Mouse (Mus musculus) mesoderm, embryonic 11.5 days (tissue): ENCODE results near the gene Slc38a9.

Experiments
- DNase-seq: peaks from one replicate; pipeline ENCODE4 v3.0.0-alpha.2; 2012; ENCODE audit warnings: low read depth, low spot score

Gene Slc38a9

GRCm38 (mm10) chr13:112764556-112764955 is 104.0 kb downstream of the Slc38a9 start:
- DNase-seq: no peak

- no peak for DNase-seq
Measured at GRCm38 (mm10) chr13:112765654-112766053, 105.1 kb downstream of the Slc38a9 start.

DNA sequence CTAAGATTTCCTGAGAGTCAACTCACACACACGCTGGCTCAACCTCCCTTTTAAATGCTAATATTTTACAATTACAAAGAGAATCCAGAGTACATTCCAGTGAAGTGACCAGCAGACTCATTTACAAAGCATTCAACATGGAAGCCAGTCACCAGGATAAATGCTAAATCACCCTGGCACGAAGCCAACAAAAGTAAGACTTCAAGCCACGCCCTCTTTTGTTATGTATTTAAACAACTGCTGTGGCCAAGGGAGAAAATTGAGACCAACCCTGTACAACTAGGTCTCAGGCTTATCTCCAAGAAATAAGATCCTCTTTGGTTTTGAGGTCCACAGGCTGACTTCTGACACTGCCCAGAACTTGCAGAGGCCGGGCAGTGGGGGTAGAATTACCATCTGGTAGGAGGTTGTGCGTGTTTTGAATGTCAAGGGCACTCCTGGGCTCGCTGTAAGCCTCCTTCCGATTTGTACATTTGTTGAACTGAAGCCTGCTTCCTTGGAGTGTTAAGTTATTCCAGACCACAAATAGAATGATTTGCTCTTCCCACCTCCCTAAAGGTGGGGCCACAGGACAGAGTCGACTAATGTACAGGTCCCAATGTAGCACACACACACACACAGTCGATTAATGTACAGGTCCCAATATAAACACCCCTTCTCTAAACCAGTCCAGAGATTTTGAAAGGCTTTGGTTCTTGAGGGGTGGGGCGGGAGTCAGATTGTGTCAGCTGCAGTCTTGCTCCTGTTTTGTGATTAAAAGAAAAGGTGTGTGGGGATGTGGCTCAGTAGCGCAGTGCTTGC is 110.2 kb downstream of the Slc38a9 start:
- DNase-seq: peak; percentile 33

- no peak for DNase-seq
Measured at GRCm38 (mm10) chr13:112771447-112772208, 111.1 kb downstream of the Slc38a9 start.

DNA sequence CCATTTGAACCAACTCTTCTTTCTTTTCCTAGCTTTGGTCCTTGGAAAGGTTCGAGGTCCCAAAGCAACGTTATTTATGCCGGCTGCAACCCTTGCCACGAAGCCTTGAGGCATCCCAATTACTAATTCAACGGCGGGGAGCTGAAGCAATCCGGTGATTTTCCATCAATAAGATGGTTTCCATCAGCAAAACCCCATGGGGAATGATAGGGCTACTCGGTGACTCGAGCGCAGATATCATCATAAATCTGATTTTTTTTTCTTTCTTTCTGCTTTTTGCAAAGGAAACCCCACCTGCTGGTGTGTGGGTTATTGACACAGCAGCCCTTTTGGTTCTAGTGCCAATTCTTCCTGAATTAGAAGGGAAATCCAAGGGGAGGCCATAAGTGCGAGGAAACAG is 111.7 kb downstream of the Slc38a9 start:
- DNase-seq: no peak

DNA sequence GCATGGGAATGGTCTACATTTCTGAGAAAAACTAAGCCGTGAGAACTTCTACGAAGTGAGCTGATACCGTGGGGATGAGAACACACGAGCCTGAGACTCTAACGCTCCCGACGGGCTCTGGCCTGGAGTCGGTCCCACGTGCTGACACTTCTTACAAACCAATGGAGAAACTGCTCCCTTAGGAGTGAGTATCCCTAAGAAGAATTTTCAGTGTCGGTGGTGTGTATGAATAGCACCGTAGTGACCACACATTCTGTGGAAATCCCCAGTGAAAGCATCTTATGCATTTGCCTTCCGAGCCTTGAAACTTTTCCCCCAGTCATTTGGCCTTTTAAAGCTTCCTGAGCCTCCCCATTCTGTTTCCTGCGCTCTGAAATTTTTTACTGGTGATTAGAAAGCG is 112.3 kb downstream of the Slc38a9 start:
- DNase-seq: no peak

GRCm38 (mm10) chr13:112773991-112774675 is 113.6 kb downstream of the Slc38a9 start:
- DNase-seq: no peak

DNA sequence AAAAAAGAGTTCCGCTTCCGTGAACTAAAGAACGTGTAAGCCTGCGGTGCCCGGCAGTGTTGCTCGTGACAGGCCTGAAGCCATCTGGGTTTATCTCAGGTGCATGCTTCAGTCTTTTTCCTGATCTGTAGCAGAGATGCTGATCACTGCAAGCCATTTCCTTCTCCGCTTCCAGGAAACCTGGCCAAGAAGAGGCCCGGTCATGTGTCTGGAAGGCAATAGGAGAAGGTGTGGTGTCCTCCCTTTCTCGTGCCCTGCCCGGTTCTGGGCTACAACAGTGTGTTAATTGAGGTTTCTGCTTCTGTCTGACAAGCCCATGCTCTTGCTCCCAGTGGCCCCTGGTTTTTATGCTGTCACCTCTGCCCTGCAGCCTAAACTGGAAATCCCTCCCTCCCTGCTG is 115.3 kb downstream of the Slc38a9 start:
- DNase-seq: no peak

DNA sequence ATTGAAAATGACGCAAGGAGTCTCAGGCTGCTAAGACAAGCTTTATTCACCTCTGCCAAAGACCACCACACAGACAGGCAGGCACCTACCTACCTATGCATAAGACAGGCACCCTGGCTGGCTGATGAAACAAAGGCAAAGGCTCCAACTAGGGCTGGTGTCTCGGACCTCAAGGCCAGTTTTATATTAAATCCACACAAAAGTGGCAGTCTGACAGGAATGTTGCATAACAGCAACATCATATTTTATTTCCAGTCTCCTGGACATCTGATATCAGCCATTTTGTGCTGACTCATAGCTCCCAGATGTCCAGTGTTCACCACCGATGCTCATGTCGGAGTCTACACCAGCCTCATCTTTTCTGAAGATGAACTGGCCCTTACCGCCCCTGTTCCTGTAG is 117.9 kb downstream of the Slc38a9 start:
- DNase-seq: no peak

DNA sequence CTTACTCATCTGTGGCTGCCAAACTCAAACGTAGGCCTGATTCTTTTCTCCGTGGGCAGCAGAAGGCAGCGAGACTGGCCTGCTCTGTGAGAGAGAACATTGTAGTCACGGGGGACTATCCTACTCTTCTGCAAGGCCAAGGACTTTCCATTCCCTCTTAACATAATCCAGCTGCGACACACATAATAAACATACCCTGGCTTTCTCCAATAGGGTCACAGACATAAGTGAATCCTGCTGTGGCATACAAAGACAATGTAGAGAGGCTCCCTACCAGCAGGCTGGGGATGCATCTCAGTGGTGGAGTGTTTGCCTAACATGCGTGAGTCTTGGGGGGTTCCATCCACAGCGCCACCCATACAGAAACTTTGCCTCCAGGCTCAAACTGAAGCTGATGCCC is 124.8 kb downstream of the Slc38a9 start:
- DNase-seq: no peak

DNA sequence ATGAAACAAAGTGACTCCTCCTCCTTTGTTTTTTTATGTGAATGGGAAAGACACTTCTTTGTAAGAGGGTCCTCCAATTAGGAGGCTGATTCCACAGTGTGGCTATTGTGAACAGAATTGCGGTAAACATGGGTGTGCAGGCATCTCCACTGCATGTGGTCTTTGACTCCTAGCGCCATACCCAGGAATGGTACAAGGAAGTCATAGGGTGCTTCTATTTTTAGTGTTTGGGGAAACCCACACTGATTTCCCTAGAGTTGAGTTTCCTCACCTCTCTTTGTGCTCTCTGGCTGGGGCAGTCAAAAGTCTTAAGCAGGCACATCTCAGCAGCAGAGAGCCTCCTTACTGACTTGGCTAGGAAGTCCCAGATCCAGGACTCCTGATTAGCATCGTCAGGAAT is 125.6 kb downstream of the Slc38a9 start:
- no peak for DNase-seq

DNA sequence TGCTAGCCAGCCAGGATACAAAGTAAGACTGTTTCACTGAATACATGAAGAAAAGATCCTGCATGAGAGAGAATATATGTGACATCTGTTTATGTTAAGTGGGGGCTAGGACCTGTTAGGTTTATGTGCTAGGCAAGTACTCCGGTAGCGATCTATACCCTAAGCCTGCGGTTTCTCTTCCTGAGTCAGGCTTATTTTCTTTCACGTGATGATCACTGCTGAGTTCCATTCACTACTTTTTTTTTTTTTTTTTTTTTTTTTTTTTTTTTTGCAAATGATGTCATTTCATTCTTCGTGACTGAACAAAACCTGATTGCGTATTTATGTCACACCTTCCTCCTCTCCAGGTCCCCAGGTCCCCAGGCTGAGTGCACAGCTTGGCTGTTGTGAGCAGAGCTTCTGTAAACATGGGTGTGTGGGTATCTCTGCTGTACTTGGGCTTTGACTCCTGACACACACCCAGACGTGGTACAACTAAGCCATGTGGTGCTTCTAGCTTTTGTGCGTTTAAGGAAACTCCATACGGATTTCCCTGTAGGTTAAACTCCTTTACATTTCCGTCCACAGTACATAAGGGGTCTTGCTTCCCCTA is 126.5 kb downstream of the Slc38a9 start:
- DNase-seq: no peak
